Mouse (Mus musculus) thymus, postnatal 25 days (tissue): ENCODE measurements around the gene Trmo.

Source experiments
- DNase-seq: peaks from one replicate; pipeline ENCODE4 v3.0.0; 2022

Gene Trmo

DNA sequence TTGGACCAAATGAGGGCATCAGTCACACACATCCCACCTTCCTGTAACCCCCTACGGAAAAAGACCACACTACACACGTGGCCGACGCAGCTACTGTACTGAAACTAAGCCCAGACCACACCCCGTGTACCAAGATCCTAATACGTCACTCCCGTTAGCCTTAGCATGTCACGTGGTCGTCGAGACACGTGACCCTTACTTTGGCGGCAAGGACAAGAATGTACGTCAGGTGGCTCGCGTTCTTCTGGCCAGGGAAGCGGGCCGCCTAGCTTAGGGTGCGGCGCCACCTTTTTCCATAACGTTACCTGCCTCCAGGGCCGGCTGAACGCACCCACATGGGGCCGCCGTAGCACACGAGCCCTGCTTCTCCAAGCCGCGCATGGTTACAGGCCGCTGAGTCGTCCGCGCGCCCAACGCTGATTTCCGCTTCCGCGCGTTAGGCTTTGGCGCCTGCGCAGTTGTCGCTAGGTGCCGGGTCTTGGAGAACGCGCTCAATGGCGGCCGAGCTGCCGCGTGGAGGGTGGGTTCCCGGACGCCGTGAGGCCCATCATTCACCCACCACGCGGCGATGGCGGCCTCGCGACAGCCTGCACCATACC is at the start of gene Trmo:
Trmo (minus strand) TSS at position 425 of the 599 bp plus-strand sequence.
- peak; percentile 94 for DNase-seq

DNA sequence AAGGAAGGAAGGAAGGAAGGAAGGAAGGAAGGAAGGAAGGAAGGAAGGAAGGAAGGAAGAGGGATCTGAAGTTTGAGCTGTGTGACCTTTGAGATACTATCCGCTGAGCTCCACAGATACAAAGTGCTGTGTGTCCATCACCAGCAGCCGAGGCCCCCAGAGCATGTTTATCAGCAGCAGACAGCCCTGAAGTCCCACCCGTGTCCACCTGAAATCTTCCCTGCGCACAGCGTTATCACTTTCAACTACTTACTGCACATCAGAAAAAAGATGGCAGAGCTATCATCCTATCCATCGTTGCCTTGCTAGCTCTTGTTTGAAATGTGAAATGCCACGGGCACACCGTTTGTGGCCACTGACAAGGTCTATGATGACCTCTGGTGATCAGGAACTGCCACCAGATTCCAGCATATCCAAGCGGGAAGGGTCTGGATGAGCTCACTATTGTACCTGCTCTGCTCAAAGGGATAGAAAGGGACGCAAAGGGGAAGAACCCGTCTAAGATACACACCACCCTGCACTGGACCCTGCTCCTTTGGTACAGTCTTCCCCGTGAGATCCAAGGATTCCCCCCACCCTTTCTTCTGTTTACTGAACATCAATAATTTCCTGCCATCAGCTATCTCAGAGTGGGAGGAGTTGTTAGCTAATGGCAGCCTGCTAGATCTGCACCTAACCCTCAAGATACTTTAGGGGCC is 43.3 kb upstream of the Trmo start:
- no peak for DNase-seq

- no peak for DNase-seq
Observed at GRCm38 (mm10) chr4:46428903-46429499, 39.8 kb upstream of the Trmo start.

- DNase-seq, result no peak
Observed at GRCm38 (mm10) chr4:46422625-46423024, 33.4 kb upstream of the Trmo start.

DNA sequence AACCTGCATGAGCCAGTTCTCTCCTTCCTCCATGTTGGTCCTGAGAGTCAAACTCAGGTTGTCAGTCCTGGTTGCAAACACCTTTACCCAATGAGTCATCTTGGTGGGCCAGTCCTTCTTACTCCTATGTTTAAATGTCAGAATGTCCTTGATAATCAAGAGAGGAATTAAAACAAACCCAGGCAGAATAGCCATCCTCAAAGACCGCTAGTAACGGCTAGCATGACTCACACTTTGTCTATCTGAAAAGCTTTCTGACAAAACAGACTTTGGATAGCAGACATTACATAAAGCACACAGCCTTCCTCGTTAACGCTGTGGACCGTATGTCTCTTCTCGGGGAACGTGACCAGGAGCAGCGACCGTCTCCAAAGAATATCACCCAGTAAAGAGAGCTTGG is 29.6 kb upstream of the Trmo start:
- no peak for DNase-seq

GRCm38 (mm10) chr4:46417491-46417890 is 28.3 kb upstream of the Trmo start:
- DNase-seq, result no peak

DNA sequence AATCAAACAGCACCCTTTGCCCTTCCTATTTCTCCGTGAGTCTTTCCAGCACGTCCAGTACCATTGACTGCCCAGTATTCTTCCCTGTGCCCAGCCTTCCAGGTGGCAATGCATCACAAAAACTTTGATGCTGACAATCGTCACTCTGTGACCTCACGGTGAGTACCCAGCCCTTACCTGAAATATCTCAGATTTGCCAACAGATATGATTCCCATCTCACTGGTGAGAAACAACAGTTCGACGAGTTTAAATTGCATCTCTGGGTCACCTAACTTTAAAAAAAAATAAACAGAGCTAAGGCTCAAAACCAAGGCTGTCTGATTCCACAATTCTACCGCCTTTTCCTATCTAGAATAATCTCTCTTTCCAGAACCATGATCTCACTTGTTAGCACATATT is 24.2 kb upstream of the Trmo start, which contains the start of gene Hemgn:
Hemgn (minus strand) TSS at position 101 of the 400 bp plus-strand sequence.
- DNase-seq, result no peak

DNA sequence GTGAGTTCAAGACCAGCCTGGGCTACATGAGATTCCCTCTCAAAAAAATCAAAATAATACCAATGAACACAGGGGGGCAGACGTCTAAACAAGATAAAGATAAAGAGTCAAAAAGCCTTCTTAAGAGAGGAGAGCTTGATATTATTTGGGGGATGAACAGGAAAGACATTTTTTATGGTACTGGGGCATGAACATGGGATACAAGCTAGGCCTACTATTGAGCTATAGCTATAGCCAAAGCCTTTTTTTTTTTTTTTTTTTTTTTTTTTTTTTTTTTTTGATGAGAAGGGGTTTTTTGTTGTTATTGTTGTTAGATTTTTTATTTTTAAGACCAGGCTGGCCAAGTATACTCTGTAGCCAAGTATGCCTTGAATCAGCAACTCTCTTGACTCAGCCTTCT is 22.9 kb upstream of the Trmo start:
- DNase-seq, result no peak

- peak; percentile 54 for DNase-seq
Observed at GRCm38 (mm10) chr4:46411489-46411888, 22.3 kb upstream of the Trmo start.

- DNase-seq, result no peak
Observed at GRCm38 (mm10) chr4:46410677-46411076, 21.4 kb upstream of the Trmo start.

DNA sequence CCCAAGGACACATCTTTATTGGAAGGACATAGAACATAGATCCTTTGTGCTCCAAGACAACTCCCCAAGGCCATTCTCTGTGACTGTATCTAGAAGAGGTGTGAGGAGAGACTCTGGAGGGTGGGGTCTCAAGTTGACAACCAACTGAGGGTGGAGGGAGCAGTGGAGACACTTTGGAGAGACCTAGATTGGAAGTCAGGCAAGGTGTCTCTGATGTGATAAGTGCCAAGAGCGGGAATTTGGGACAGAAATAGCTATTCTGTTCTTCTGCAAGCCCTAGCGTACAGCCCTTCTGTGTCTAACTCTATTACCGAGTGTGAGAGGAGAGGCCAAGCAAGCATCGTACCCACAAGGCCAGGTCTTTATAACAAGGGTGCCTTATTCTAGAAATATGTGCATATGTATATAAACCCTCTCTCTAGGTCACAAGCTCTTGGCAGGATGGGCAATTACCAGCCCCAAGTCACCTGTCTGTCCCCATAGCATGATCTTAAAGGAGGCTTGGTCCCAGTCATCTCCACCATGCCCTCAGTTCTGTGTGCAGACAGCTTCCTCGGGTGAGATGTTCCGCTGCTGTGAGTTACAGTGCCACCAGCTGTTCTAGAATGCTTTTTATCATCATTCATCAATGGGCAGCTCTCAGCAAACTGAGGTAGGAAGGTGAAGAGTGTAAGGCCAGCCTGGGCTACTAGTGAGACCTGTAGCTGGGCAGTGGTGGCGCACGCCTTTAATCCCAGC is 17.9 kb upstream of the Trmo start:
- no peak for DNase-seq

- DNase-seq, result peak; percentile 72
Observed at GRCm38 (mm10) chr4:46404042-46404795, 15.0 kb upstream of the Trmo start.

DNA sequence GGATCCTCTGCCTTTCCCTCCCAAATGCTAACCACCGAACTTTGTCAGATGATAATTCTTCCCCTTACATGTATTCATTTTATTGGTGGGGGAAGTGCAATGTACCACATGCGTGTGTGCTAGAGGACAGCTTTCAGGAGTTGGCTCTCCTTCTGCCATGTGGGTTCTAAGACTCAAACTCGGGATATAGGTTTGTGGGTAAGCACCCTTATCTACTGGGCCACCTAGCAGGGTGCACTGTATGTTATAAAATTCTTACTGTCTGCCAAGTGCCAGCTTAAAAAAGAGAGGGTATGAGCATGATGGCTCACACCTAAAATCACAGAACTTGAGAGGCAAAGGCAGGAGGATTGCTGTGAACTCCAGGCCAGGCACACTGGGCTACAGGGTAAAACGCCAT is 9.6 kb upstream of the Trmo start:
- DNase-seq, result no peak

DNA sequence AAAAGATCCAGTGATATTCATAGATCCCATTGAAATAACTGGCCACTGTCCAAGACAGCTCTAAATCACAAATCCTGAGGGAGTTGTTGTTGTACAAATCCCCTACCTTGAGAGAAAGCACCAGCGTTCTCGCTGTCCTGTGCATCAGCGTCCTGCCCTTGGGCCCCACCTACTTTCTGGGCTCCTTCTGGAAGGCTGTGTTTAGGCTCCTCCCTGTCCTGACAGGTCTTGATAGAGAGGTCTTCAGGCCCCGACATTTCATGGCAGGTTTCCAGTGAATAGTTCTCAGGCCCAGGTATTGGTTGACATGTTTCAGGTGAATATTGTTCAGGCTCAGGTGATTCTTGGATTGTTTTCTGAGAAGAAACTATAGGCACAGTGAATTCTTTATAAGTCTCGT is 6.5 kb upstream of the Trmo start:
- DNase-seq, result no peak

- DNase-seq, result no peak
Observed at GRCm38 (mm10) chr4:46394388-46394787, 5.2 kb upstream of the Trmo start.

DNA sequence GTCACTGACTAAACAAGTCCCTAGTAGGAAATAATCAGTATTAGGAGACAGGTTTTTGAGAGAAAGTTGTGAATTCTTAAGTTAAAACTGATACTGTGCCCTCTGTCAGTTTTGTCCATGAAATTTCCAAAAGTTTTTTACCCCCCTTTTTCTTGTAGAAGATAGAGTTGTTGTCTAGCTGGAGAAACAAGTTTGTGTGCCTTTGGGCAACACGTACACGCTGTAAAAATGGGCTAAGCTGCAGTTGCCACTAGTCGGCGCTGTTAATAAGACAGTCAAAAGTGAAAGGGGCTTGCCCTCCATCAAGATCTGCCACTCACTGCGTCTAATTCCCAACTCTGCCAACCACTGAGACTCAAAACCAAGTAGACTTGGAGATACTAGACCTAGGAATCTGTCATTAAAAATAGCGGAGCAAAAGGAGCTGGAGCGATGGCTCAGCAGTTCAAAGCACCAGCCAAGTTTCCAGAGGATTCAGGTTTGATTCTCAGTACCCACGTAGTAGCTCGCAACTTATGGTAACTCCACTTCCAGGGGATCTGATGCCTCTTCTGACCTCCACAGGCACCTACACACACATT is 1.2 kb upstream of the Trmo start:
- DNase-seq, result peak; percentile 91

DNA sequence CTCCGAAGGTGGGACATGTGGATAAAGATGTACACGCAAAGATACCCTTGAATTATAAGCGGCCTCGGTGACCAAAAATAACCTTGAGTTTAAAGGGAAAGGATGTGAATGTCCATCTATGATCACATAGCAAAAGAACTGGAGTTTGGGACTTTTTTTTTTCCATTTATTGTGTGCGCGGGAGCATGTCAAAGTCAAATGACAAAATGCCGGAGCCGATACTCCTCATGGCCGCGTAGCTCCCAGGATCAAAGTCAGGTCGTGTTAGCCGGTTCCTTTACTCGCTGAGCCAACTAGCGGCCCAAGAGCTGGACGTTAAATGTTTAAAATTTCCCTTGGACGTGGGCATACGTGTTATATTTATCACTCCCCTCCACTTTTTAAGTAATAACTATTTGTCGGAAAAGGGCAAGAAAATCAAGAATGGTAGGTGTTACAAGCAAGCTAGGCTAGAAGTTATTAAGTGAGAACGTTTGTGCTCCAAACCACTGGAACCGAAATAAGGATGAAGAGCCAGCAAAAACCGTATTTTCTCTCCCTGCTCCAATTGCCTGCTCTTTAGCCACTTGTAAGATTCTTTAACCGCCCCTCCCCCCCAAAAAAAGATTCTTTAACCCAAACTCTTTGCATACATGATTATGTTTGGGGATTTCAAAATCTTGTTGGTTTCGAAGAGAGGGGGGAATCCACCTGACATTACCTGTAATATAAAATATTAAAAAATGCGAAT is 540 bp upstream of the Trmo start:
- DNase-seq, result no peak

DNA sequence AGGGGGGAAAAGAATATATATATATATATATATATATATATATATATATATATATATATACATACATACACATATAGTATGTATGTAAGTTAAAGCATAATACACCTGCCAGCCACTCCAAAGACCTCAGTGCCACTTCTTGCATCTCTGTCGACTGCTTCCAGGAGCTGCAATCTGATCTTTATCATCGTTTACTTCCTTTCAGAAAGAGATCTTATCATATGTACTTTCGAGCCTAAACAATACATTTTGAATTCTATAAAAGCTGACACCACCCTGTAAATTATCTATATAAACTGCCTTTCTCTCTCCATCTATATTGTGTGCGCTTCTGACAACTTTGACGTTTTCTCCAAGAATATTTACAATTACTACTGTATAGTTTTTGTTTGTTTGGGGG is 681 bp downstream of the Trmo start:
- DNase-seq, result no peak

DNA sequence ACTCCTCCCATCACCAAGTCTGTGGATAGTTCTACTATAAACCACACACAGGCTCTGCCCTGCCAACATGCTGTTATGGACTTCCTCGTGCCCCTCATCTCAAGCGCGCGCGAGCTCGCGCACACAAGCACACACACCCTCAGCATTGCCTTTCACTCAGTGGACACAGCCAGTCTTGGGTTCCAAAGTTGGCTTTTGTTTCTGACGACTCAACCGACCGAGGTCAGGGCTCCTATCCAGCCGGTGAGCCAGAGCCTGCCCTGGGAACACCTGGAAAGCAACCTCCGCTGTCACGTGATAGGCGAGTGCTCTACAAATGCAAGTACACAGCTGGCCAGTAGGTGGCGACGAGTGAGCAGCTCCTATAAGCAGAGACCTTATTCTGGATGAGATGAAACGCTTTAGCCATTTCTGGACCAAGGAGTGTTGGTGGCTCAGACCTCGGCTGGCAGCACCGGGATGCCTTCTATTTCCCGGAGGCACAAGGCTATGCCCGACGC is 14.3 kb downstream of the Trmo start:
- DNase-seq, result peak; percentile 78

- DNase-seq, result peak; percentile 30
Observed at GRCm38 (mm10) chr4:46374455-46374854, 14.8 kb downstream of the Trmo start.

GRCm38 (mm10) chr4:46371030-46371429 is 18.2 kb downstream of the Trmo start:
- DNase-seq, result no peak

GRCm38 (mm10) chr4:46370406-46370805 is 18.8 kb downstream of the Trmo start:
- DNase-seq, result no peak
